Mouse (Mus musculus): Measurements from ENCODE around the gene Xpa.
"Not testable (repeated sequence)": the region's sequence is repeated elsewhere in the genome, so short reads cannot be mapped to it uniquely, and the experiment has no call there.

Gene Xpa

GRCm38 (mm10) chr4:46195781-46196487, at the start of gene Xpa:
TSS of gene Xpa (minus strand) at chr4:46196311.
- DNase-seq (ENCODE audit: low read depth): peak; percentile 97

DNA sequence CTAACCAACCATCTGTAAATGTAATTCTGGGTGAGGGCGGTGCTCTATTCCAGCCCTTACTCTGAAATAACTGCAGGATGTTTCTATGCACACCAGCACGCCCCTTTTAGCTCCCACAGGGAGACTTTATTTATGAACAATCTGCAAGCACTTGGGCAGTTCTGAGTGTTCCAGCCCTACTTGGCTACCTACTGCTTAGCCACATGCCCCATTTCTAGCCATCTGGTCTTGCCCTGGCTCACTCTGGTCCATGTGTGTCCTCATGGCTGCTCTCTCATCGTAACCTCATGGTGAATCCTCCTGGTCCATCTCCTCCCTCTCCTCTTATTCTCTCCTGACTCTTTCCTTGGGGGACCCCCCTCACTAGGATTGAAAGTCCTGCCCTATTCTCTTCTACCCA, 39.8 kb upstream of the Xpa start:
- DNase-seq (ENCODE audit: low read depth): no peak

- no peak for DNase-seq (ENCODE audit: low read depth)
Observed at GRCm38 (mm10) chr4:46234739-46235138, 38.6 kb upstream of the Xpa start.

- DNase-seq (ENCODE audit: low read depth): no peak
Observed at GRCm38 (mm10) chr4:46226972-46227535, 30.9 kb upstream of the Xpa start.

DNA sequence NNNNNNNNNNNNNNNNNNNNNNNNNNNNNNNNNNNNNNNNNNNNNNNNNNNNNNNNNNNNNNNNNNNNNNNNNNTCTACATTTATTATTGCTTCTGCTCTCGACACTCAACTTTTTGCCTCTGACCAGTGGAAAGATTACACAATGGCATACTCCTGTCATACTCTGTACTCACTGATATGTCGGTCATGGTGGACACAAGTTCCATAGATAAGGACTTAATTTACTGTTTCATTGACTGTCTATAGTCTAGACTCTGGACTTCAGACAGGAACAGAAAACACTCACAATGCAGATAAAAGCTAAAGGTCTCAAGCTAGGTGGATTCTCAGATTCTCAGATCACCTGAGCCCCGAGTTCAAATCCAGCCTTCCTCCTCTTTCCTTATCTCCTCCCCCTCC, 25.0 kb upstream of the Xpa start:
- DNase-seq (ENCODE audit: low read depth): no peak

DNA sequence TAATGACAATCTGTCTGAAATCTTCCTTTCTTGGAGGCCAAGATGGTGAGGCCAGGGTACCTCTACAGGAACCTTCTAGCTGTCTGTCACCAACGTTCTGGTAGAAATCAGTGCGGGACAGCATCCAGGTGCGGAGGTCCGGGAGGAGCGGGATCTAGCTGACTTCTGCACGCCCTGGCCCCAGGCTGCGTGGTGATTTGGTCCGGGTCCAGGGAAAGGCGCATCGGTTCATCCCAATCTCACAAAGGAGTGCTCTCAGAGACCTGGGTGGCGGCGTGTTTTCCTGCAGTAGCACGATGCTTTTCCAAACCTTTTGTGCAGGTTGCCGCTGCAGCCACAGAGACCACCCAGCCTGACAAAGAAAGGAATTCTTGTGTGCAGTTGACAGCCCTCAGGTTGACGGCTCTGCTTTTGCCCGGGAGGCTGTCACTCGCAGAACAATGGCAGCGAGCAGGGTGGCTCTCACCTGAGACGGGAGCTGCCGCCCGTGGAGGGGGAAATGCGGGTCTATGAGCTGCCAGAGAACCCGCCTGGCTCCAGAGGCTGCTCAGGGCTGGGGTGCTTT, 6.5 kb upstream of the Xpa start:
- DNase-seq (ENCODE audit: low read depth): no peak

DNA sequence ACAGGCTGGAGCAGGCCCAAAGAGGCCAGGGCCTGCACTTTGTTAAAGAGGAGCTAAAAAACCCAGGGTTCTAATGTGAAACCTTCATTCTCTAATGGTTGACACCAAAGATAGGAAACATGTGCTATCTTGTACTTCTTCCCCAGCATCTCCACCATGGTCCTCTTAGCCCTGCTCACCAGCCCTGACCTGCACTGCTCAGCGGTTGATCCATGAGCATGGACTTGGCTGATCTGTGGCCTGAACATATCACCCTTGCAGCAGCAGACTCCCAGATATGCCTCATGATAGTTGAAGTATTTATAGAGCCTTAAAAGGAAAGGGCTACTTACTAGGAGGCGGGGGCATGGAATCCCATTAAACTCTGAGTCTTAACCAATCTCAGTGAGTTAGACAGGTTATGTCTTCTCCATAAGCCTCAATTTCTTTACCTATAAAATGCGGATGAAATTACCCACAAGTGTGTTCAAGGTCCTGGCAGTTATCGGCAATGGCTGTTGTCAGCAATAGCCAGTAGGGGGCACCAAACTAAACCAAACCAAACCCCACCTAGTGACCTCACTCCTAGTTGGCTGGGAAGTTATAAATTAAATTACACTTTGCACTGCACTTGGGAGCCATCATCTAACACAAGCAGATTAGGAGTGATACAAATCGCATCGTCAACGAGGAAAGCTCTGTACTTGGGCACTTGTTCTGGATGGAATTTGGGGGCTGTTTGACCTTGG, 5.9 kb upstream of the Xpa start:
- peak; percentile 64 for DNase-seq (ENCODE audit: low read depth)

- DNase-seq (ENCODE audit: low read depth): no peak
Observed at GRCm38 (mm10) chr4:46198064-46198463, 2.0 kb upstream of the Xpa start.

GRCm38 (mm10) chr4:46196513-46196912, 402 bp upstream of the Xpa start:
- no peak for DNase-seq (ENCODE audit: low read depth)

DNA sequence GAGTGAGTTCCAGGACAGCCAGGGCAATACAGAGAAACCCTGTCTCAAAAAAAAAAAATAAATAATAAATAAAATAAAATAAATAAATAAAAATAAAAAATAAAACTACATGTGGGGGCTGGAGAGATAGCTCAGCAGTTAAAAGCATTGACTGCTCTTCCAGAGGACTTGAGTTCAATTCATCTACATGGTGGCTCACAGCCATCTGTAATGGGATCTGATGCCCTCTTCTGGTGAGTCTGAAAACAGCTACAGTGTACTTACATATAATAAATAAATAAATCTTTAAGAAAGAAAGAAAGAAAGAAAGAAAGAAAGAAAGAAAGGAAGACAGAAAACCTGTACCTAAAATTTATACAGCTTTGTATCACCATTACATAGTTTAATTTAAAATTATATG, 4.1 kb downstream of the Xpa start:
- DNase-seq (ENCODE audit: low read depth): not testable (repeated sequence)

GRCm38 (mm10) chr4:46186466-46186865, 9.6 kb downstream of the Xpa start:
- no peak for DNase-seq (ENCODE audit: low read depth)

GRCm38 (mm10) chr4:46185890-46186289, 10.2 kb downstream of the Xpa start:
- no peak for DNase-seq (ENCODE audit: low read depth)

GRCm38 (mm10) chr4:46185423-46185822, 10.7 kb downstream of the Xpa start:
- no peak for DNase-seq (ENCODE audit: low read depth)

- DNase-seq (ENCODE audit: low read depth): no peak
Observed at GRCm38 (mm10) chr4:46182181-46182580, 13.9 kb downstream of the Xpa start.

GRCm38 (mm10) chr4:46181168-46181567, 14.9 kb downstream of the Xpa start:
- DNase-seq (ENCODE audit: low read depth): no peak

GRCm38 (mm10) chr4:46177496-46177895, 18.6 kb downstream of the Xpa start:
- DNase-seq (ENCODE audit: low read depth): no peak

- DNase-seq (ENCODE audit: low read depth): no peak
Observed at GRCm38 (mm10) chr4:46177018-46177417, 19.1 kb downstream of the Xpa start.

DNA sequence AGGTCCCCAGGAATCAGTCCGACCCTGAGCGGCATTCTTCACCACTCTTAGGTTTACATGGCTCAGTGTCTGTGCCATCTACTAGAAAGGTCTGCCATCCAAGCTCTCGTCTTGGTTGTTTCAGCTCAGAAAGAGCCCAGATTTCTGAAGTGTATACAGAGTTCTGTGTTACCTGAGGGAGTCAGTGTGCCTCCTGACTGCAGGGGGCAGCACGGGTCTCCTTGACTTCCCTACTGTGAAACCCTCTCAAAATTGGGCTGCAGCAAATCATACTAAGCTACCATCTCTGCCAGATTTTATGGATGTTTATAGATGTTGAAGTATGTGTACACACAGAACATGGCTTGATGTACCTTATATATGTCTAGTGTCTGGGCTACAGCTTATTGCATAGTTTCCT, 19.8 kb downstream of the Xpa start:
- DNase-seq (ENCODE audit: low read depth): no peak

GRCm38 (mm10) chr4:46171761-46172160, 24.4 kb downstream of the Xpa start:
- no peak for DNase-seq (ENCODE audit: low read depth)

GRCm38 (mm10) chr4:46165831-46166230, 30.3 kb downstream of the Xpa start:
- no peak for DNase-seq (ENCODE audit: low read depth)

- DNase-seq (ENCODE audit: low read depth): no peak
Observed at GRCm38 (mm10) chr4:46164027-46164426, 32.1 kb downstream of the Xpa start.

GRCm38 (mm10) chr4:46151903-46152544, 44.1 kb downstream of the Xpa start:
- no peak for DNase-seq (ENCODE audit: low read depth)

DNA sequence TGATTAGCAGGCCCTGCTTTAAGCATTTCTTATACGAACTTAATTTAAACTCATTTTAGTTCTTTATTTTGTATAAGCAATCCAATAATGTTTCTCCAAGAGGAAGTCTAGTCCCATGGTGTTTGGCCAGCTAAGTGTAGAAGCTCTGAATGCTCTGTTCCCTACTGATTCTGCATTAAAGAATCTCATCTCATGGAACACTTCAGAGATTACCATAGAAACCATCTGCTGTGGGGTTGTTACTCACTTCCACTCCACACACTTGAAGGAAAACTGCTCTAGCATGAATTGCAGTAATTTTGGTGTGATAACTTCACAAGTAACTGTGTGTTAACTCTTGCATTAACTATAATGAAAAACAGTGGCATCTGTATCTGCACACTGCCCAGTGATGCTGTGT, 49.2 kb downstream of the Xpa start:
- DNase-seq (ENCODE audit: low read depth): no peak

Measured in c-Kit-positive CD71-negative TER-119-negative erythroid progenitor cells, embryonic 14.5 days (primary cell).